Mouse (Mus musculus) kidney, postnatal 0 days (tissue): ENCODE measurements at regions not wholly inside any gene's neighbourhood (a gene's known extent, or its start where the extent isn't known, plus 50 kb on each side); places are given as distances from the start of the nearest gene placed in this dataset.
A peak's percentile ranks its signal among the peaks of the same experiment; 100 is the strongest.

Experiments used
- ATAC-seq: fragments of 200-750 bp; cut with Nextera tagmentation; replicated peaks from 2 replicates; pipeline ENCODE4 v1.8.0; 2017; ENCODE audit warnings: low read depth, moderate number of reproducible peaks, moderate TSS enrichment, moderate library complexity; ENCODE audit not compliant: low FRiP score
- DNase-seq: peaks from one replicate; pipeline ENCODE4 v3.0.0-alpha.2; 2016; ENCODE audit warnings: low spot score
- H3K27ac ChIP-seq: fragments of 300-500 bp; sonication (generic); 2 replicates; pipeline ENCODE4 v1.5.1; 2014; ENCODE audit warnings: mild to moderate bottlenecking
- H3K27me3 ChIP-seq: fragments of 300-500 bp; sonication (generic); 2 replicates; pipeline ENCODE4 v1.6.1; 2014; ENCODE audit warnings: low read length, mixed read lengths; ENCODE audit not compliant: insufficient read depth
- H3K36me3 ChIP-seq: fragments of 300-500 bp; sonication (generic); 2 replicates; pipeline ENCODE4 v1.6.1; 2014; ENCODE audit warnings: low read length, mixed read lengths; ENCODE audit not compliant: insufficient read depth
- H3K4me1 ChIP-seq: fragments of 300-500 bp; sonication (generic); replicated peaks from 2 replicates; pipeline ENCODE4 v1.6.1; 2014; ENCODE audit warnings: antibody characterized with exemption, low read length, mixed read lengths; ENCODE audit not compliant: insufficient read depth
- H3K4me2 ChIP-seq: fragments of 300-500 bp; sonication (generic); 2 replicates; pipeline ENCODE4 v1.6.1; 2014; ENCODE audit warnings: mild to moderate bottlenecking, low read length, moderate library complexity, mixed read lengths
- H3K4me3 ChIP-seq: fragments of 300-500 bp; sonication (generic); replicated peaks from 2 replicates; pipeline ENCODE4 v1.5.1; 2014; ENCODE audit warnings: low read depth, low read length
- H3K9ac ChIP-seq: fragments of 300-500 bp; sonication (generic); 2 replicates; pipeline ENCODE4 v1.6.1; 2014; ENCODE audit warnings: low read depth, low read length
- H3K9me3 ChIP-seq: fragments of 300-500 bp; sonication (generic); replicated peaks from 2 replicates; pipeline ENCODE4 v1.6.1; 2016; ENCODE audit warnings: low read length, inconsistent platforms, mixed read lengths
- CTCF ChIP-seq: IDR thresholded peaks from 2 replicates; pipeline ENCODE4 v1.5.1; 2016; ENCODE audit warnings: antibody characterized with exemption, low read depth, mild to moderate bottlenecking, moderate library complexity
- WGBS: fragments of 180-500 bp; shearing (Covaris S2); extraction: QIAGEN DNeasy Blood & Tissue Kit; methylation state at CpG from one replicate; pipeline ENCODE4 v1.1.7; 2014; 5-methylcytosine and 5-hydroxymethylcytosine counted together

DNA sequence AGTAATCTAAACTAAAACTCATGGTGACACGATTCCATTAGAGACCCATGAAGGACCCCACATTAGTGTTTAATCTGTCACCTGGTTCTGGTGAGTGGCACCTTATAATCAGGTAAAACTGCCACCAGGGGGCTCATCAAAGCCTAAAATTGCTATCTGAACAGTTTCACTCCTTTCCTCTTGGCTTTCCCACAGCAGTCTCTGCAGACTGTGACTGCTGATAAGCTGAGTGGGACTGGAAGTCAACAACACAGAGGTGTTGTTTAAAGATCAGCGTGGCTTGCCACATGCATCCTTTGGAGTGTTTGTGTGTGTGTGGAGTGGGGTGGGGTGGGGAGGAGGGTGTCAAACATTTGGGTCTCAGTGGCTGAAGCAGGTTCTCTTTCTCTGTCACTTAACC, 101.6 kb downstream of the Otud1 start:
- Histone ChIP-seq H3K4me2 (no peak overlapping the region), H3K36me3 (no peaks in the 10 kb centered on the region), H3K9me3 (no peaks in the 10 kb centered on the region), H3K4me1 (no peaks in the 10 kb centered on the region), H3K9ac (no peak overlapping the region), H3K4me3 (no peak overlapping the region), H3K27me3 (no peaks in the 10 kb centered on the region), H3K27ac (no peak overlapping the region)
- 53% methylated on average over 2 of the region's 2 CpGs for WGBS
- no peak for ATAC-seq
- peak; percentile 42; the same call in 1 of the 2 replicates for TF ChIP-seq CTCF
- DNase-seq: peak; percentile 39

DNA sequence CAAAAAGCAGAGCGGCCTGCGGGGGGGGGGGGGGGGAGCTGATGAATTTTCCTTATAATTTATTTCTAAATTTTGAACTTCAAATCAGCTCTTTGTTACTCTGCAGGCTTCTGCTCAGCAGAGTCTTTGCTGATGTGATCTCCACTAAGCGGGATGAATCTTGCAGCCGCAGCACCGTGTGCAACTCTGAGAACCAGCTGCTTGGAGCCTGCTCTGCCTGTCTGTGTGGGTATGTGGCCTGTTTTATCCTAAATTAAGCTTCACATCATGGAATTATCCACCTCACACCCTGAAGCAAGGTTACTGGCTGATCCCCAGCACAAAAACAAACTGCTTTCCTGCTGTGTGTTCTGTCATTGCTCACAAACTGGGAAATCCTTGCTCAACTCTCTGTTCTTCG, 102.0 kb downstream of the Otud1 start:
- DNase-seq (no peak), ATAC-seq (no peak)
- Histone ChIP-seq H3K36me3 (no peaks in the 10 kb centered on the region), H3K27ac (no peak overlapping the region), H3K4me1 (no peaks in the 10 kb centered on the region), H3K4me2 (no peak overlapping the region), H3K9ac (no peak overlapping the region), H3K27me3 (no peaks in the 10 kb centered on the region), H3K4me3 (no peak overlapping the region), H3K9me3 (no peaks in the 10 kb centered on the region)
- 63% methylated on average over 6 of the region's 6 CpGs for WGBS
- no peak for TF ChIP-seq CTCF

DNA sequence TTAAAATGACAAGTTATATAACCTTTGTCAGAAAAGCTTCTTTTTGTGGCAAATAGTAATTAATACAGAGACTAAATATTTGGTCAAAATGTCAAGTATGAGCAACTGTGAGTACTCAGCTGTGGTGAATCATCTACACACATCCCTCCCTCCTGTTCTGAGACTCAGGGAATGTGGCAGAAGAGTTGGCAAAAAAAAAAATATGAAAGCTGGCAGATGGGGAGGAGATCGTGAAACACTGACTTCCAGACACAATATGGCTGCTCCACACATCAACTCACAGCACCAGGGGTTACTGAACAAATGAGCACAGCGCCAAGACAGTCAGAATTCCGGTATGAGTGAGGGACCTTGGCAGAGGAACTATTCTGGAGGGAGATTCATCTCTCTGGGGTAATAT, 105.4 kb downstream of the Otud1 start:
- Histone ChIP-seq H3K4me2 (no peak overlapping the region), H3K9me3 (no peaks in the 10 kb centered on the region), H3K36me3 (no peaks in the 10 kb centered on the region), H3K27me3 (no peaks in the 10 kb centered on the region), H3K27ac (no peak overlapping the region), H3K9ac (no peak overlapping the region), H3K4me3 (no peak overlapping the region), H3K4me1 (no peaks in the 10 kb centered on the region)
- WGBS: 88% methylated on average over 3 of the region's 3 CpGs
- no peak for ATAC-seq
- no peak for DNase-seq
- TF ChIP-seq CTCF: no peak

DNA sequence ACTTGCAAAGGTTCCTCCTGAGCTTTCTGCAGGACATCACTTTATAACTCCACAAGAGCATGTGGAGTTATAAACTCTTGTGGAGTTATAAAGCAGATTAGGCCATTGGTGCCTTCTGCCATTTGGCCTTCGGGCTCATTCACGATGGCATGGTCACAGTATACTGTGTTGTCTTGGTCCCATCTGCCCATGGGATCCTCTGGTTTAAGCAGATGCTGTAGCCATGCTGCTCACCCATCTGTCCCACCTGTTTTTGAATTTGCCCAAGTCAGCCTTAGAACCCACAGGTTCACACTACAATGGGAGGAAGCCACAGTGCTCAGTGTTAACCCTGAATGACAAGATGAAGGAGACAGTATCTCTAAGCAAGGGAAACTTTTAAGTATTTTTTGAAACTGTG, 124.7 kb upstream of the Etl4 start:
- Histone ChIP-seq H3K9me3 (no peaks in the 10 kb centered on the region), H3K4me3 (no peak overlapping the region), H3K4me1 (no peaks in the 10 kb centered on the region), H3K36me3 (no peaks in the 10 kb centered on the region), H3K27me3 (no peaks in the 10 kb centered on the region), H3K4me2 (no peak overlapping the region), H3K9ac (no peak overlapping the region), H3K27ac (no peak overlapping the region)
- no peak for ATAC-seq
- WGBS: 59% methylated on average over 2 of the region's 2 CpGs
- TF ChIP-seq CTCF: no peak
- no peak for DNase-seq

DNA sequence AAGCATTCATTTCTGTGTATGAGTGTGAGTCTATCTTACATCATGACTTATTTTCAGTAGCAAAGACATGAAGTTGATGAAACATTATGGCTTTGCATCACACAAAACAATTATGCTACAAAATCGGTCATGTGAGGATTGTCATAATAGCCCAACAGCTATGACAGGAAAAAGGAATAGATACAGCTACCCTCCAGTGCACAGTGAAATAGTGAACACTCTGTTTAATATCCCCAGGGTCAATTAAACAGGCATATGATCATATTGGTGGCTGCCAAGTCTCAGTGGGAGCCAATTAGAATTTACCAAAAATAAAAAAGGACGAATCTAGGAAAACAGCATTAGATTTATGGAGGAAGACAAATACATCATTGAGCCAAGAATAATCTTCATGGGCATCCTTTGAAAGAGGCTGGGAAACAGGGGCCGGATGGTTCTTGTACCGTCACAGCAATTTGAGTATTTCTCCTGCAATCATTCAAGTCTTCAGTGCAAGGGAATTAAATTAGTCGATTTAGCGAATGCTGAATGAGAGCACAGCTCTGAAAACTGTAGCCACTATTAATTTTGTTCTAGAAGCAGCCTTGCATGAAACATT, 123.8 kb upstream of the Etl4 start:
- DNase-seq (no peak), ATAC-seq (no peak)
- H3K4me3 ChIP-seq: no peak overlapping the region
- no peak overlapping the region for H3K9ac ChIP-seq
- WGBS: 77% methylated on average over 6 of the region's 6 CpGs
- no peaks in the 10 kb centered on the region for H3K36me3 ChIP-seq
- no peaks in the 10 kb centered on the region for H3K27me3 ChIP-seq
- H3K9me3 ChIP-seq: no peaks in the 10 kb centered on the region
- no peak for TF ChIP-seq CTCF
- H3K27ac ChIP-seq: no peak overlapping the region
- H3K4me2 ChIP-seq: no peak overlapping the region
- H3K4me1 ChIP-seq: no peaks in the 10 kb centered on the region

DNA sequence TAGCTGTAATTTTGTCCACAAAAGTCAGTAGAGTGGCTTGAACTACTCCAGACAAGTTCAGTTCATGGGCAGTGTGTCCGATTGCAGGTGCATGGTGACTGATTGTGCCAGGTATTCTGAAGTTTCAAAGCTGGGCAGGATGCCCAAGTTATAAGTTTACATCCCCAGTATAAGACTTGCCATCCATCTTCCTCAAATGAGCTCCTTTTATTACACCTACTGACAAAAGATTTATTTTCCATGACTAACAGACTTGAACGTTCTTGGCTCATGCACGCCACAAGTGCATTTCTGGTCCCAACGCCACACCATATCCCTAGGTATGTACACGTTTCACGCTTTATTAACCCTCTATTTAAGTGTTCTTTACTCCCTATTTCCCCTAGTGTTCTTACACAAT, 117.4 kb upstream of the Etl4 start:
- DNase-seq: peak; percentile 29
- H3K9me3 ChIP-seq: no peaks in the 10 kb centered on the region
- WGBS: 25% methylated on average over 6 of the region's 6 CpGs

DNA sequence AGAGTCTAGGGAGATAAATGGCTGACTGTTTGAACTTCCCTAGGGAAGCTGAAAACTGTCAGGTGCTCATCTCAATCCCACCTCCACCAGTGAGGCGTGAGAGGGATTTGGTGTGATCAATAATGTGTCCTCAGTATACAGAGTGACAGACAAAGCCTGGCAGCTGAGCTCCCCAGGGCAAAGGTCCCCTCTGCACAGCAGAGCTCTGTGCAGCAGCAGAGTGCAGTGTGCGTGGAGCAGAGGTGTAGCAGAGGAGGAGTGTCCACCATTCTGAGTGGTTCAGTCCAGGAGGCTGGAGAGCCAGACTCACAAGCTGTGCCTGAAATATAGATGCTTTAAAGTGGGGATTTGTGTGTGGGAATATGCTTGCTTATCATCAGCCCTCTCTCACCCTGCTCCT, 112.8 kb upstream of the Etl4 start:
- Histone ChIP-seq H3K36me3 (no peaks in the 10 kb centered on the region), H3K27ac (no peak overlapping the region), H3K4me3 (no peak overlapping the region), H3K27me3 (no peaks in the 10 kb centered on the region), H3K4me1 (no peaks in the 10 kb centered on the region), H3K4me2 (no peak overlapping the region), H3K9ac (no peak overlapping the region), H3K9me3 (no peaks in the 10 kb centered on the region)
- no peak for TF ChIP-seq CTCF
- no peak for DNase-seq
- no peak for ATAC-seq
- 38% methylated on average over 2 of the region's 2 CpGs for WGBS

More for the DNA sequence above, 117.4 kb upstream of the Etl4 start:
- ATAC-seq: no peak
- no peak overlapping the region for H3K9ac ChIP-seq
- H3K27ac ChIP-seq: no peak overlapping the region
- TF ChIP-seq CTCF: no peak
- no peak overlapping the region for H3K4me3 ChIP-seq
- H3K27me3 ChIP-seq: no peaks in the 10 kb centered on the region
- no peak overlapping the region for H3K4me2 ChIP-seq
- no peaks in the 10 kb centered on the region for H3K36me3 ChIP-seq
- no peaks in the 10 kb centered on the region for H3K4me1 ChIP-seq
